In genomic region chr4:133836575-133836974, GRCm38 (mm10) we compare ENCODE assay signal across 8 mouse cellular contexts. TPM values are rescaled to one million over a fixed set of nuclear protein-coding genes. Genes with fewer than 3 reads are reported as not detected.
DNase-seq lines count a peak whose midpoint lies in the region; ATAC-seq and TF ChIP-seq lines count a peak whose summit lies in the region.

No protein-coding gene starts in this region.

- H3K36me3 ChIP-seq in neural tube, embryonic 13.5 days, result no peaks in the 10 kb centered on the region
- H3K36me3 ChIP-seq in neural tube, embryonic 15.5 days, result no peaks in the 10 kb centered on the region
- no peaks in the 10 kb centered on the region for H3K36me3 ChIP-seq in embryonic facial prominence, embryonic 11.5 days (replicated peaks; ENCODE audit: control insufficient read depth, insufficient read depth, low read depth, low read length)
- H3K36me3 ChIP-seq in lung, postnatal 0 days (ENCODE audit: insufficient read depth, low read length), result no peaks in the 10 kb centered on the region

- no peak overlapping the region for H3K4me3 ChIP-seq in neural tube, embryonic 13.5 days
- H3K4me3 ChIP-seq in neural tube, embryonic 15.5 days (replicated peaks), result no peak overlapping the region
- H3K4me3 ChIP-seq in embryonic facial prominence, embryonic 11.5 days (ENCODE audit: low read depth, low read length), result no peak overlapping the region
- H3K4me3 ChIP-seq in lung, postnatal 0 days (ENCODE audit: low read depth, low read length), result no peak overlapping the region

- H3K4me2 ChIP-seq in neural tube, embryonic 13.5 days, result no peak overlapping the region
- H3K4me2 ChIP-seq in neural tube, embryonic 15.5 days, result no peak overlapping the region
- H3K4me2 ChIP-seq in embryonic facial prominence, embryonic 11.5 days (ENCODE audit: low read depth, low read length), result no peak overlapping the region
- no peak overlapping the region for H3K4me2 ChIP-seq in lung, postnatal 0 days (replicated peaks; ENCODE audit: low read depth, low read length)

- H3K4me1 ChIP-seq in neural tube, embryonic 13.5 days (replicated peaks), result no peaks in the 10 kb centered on the region
- no peaks in the 10 kb centered on the region for H3K4me1 ChIP-seq in neural tube, embryonic 15.5 days
- H3K4me1 ChIP-seq in embryonic facial prominence, embryonic 11.5 days (ENCODE audit: control insufficient read depth, insufficient read depth, low read length), result no peaks in the 10 kb centered on the region
- H3K4me1 ChIP-seq in lung, postnatal 0 days (ENCODE audit: insufficient read depth, low read depth, low read length), result no peaks in the 10 kb centered on the region

- no peaks in the 10 kb centered on the region for H3K27me3 ChIP-seq in neural tube, embryonic 13.5 days
- no peaks in the 10 kb centered on the region for H3K27me3 ChIP-seq in neural tube, embryonic 15.5 days (replicated peaks)
- H3K27me3 ChIP-seq in embryonic facial prominence, embryonic 11.5 days (ENCODE audit: control insufficient read depth, insufficient read depth, low read length), result no peaks in the 10 kb centered on the region
- H3K27me3 ChIP-seq in lung, postnatal 0 days (replicated peaks; ENCODE audit: insufficient read depth, low read length), result no peaks in the 10 kb centered on the region

- no peak overlapping the region for H3K9ac ChIP-seq in neural tube, embryonic 13.5 days
- no peak overlapping the region for H3K9ac ChIP-seq in neural tube, embryonic 15.5 days (replicated peaks)
- no peak overlapping the region for H3K9ac ChIP-seq in embryonic facial prominence, embryonic 11.5 days (replicated peaks; ENCODE audit: low read length)
- no peak overlapping the region for H3K9ac ChIP-seq in lung, postnatal 0 days (replicated peaks; ENCODE audit: low read depth)

- TF ChIP-seq CTCF in lung, postnatal 0 days (IDR thresholded peaks at IDR 0.05), result peak; percentile 78

- no peak for TF ChIP-seq EP300 in lung, postnatal 0 days (IDR thresholded peaks at IDR 0.05)

- H3K27ac ChIP-seq in neural tube, embryonic 13.5 days (replicated peaks), result no peak overlapping the region
- no peak overlapping the region for H3K27ac ChIP-seq in neural tube, embryonic 15.5 days (replicated peaks)
- H3K27ac ChIP-seq in embryonic facial prominence, embryonic 11.5 days (replicated peaks; ENCODE audit: low read depth, low read length), result no peak overlapping the region
- H3K27ac ChIP-seq in lung, postnatal 0 days (ENCODE audit: low read length), result no peak overlapping the region

- DNase-seq in cerebellum, adult 8-10 months, result peak; percentile 37
- DNase-seq in cerebellum, adult 9-11 months, result no peak
- DNase-seq in embryonic facial prominence, embryonic 11.5 days (ENCODE audit: low spot score), result peak; percentile 59
- DNase-seq in lung, postnatal 0 days (ENCODE audit: low spot score), result peak; percentile 73

- H3K9me3 ChIP-seq in neural tube, embryonic 13.5 days, result no peaks in the 10 kb centered on the region
- no peaks in the 10 kb centered on the region for H3K9me3 ChIP-seq in neural tube, embryonic 15.5 days (replicated peaks)
- no peaks in the 10 kb centered on the region for H3K9me3 ChIP-seq in embryonic facial prominence, embryonic 11.5 days (replicated peaks; ENCODE audit: control insufficient read depth, low read length)
- no peaks in the 10 kb centered on the region for H3K9me3 ChIP-seq in lung, postnatal 0 days (ENCODE audit: low read length)

- ATAC-seq in neural tube, embryonic 13.5 days (ENCODE audit: low read depth), result 0 out of 2 replicates have a peak, but pooled peaks have one; percentile 15
- no peak for ATAC-seq in neural tube, embryonic 15.5 days (ENCODE audit: low FRiP score)
- 0 out of 2 replicates have a peak, but pooled peaks have one; percentile 34 for ATAC-seq in embryonic facial prominence, embryonic 11.5 days (replicated peaks; ENCODE audit: insufficient number of reproducible peaks, low FRiP score, low TSS enrichment, low read depth)
- ATAC-seq in lung, postnatal 0 days, result no peak
- no peak for ATAC-seq in megakaryocyte-erythroid progenitor cell, adult 5-6 weeks (replicated peaks; ENCODE audit: low FRiP score, low TSS enrichment, poor library complexity, severe bottlenecking)
- no peak for ATAC-seq in activated CD4-positive, CD25-positive, alpha-beta regulatory T cell, adult 4 months

- 60% methylated on average over 10 of the region's 10 CpGs for WGBS in neural tube, embryonic 13.5 days
- WGBS in neural tube, embryonic 15.5 days, result 60% methylated on average over 10 of the region's 10 CpGs
- 59% methylated on average over 10 of the region's 10 CpGs for WGBS in embryonic facial prominence, embryonic 11.5 days
- WGBS in lung, postnatal 0 days, result 44% methylated on average over 10 of the region's 10 CpGs

RNA-seq across cellular contexts. Expression of gene Rps6ka1, which starts 51.0 kb away (rescaled TPM):
- polyA plus RNA-seq in neural tube, embryonic 13.5 days (2015; fragmentation: Nextera tagmentation; extraction: Ambion mirVana), result 21.3 and 21.8 TPM in 2 replicates
- polyA plus RNA-seq in neural tube, embryonic 15.5 days (2015; fragmentation: Nextera tagmentation; extraction: Ambion mirVana), result 23.7 and 38.8 TPM in 2 replicates
- 34.9 and 39.1 TPM in 2 replicates for polyA plus RNA-seq in embryonic facial prominence, embryonic 11.5 days (2014; fragmentation: Nextera tagmentation; extraction: Ambion mirVana)
- 36.2 and 38.0 TPM in 2 replicates for polyA plus RNA-seq in lung, postnatal 0 days (2015; fragmentation: Nextera tagmentation; extraction: Ambion mirVana)
- total RNA-seq in megakaryocyte-erythroid progenitor cell, adult 5-6 weeks (2014; fragmentation: Nextera tagmentation), result 37.3 and 46.2 TPM in 2 replicates
- 16.3 and 36.1 TPM in 2 replicates for total RNA-seq in megakaryocyte-erythroid progenitor cell, adult 5-6 weeks (2017)
- 100 to 1,000 TPM in 1 of 2 experiments, 10 to 100 TPM in 1; 96.5 to 113 TPM for polyA plus RNA-seq in activated CD4-positive, CD25-positive, alpha-beta regulatory T cell, adult 4 months (2017; shearing (Covaris generic))

Comparison
In these comparisons a context has a peak if more than half of its experiments do, and no peak if none do; other contexts are left out.
1. ATAC-seq: peak in neural tube, embryonic 13.5 days (single experiment) and embryonic facial prominence, embryonic 11.5 days (single experiment); none in neural tube, embryonic 15.5 days (single experiment), lung, postnatal 0 days (single experiment), megakaryocyte-erythroid progenitor cell, adult 5-6 weeks (single experiment) and activated CD4-positive, CD25-positive, alpha-beta regulatory T cell, adult 4 months (single experiment).